Mouse (Mus musculus) heart, adult 11 months (tissue): Measurements from ENCODE around the gene Zfp512.
"Not testable (repeated sequence)": the region's sequence is repeated elsewhere in the genome, so short reads cannot be mapped to it uniquely, and the experiment has no call there.

ENCODE experiments used
- DNase-seq: peaks from one replicate; pipeline ENCODE4 v3.0.0; 2022

Gene Zfp512

GRCm38 (mm10) chr5:31451878-31452561 lies at the start of gene Zfp512:
Gene Zfp512 (plus strand): TSS chr5:31452431.
- DNase-seq: peak; percentile 100

GRCm38 (mm10) chr5:31434727-31435126 lies 17.5 kb upstream of the Zfp512 start:
- DNase-seq: not testable (repeated sequence)

GRCm38 (mm10) chr5:31451336-31451735 lies 895 bp upstream of the Zfp512 start:
- peak; percentile 94 for DNase-seq

- DNase-seq: no peak
Observed at GRCm38 (mm10) chr5:31452562-31452878, 289 bp downstream of the Zfp512 start.

- no peak for DNase-seq
Observed at GRCm38 (mm10) chr5:31452886-31453410, 717 bp downstream of the Zfp512 start.

GRCm38 (mm10) chr5:31467798-31468197 lies 15.6 kb downstream of the Zfp512 start:
- peak; percentile 96 for DNase-seq

GRCm38 (mm10) chr5:31469711-31470110 lies 17.5 kb downstream of the Zfp512 start:
- DNase-seq: peak; percentile 95

GRCm38 (mm10) chr5:31470334-31470733 lies 18.1 kb downstream of the Zfp512 start:
- DNase-seq: peak; percentile 91

- peak; percentile 6 for DNase-seq
Observed at GRCm38 (mm10) chr5:31480536-31480935, 28.3 kb downstream of the Zfp512 start.

- DNase-seq: no peak
Observed at GRCm38 (mm10) chr5:31485440-31485839, 33.2 kb downstream of the Zfp512 start, which contains the start of gene 4930548H24Rik. Gene 4930548H24Rik (plus strand): TSS chr5:31485740.

GRCm38 (mm10) chr5:31487889-31488288 lies 35.7 kb downstream of the Zfp512 start:
- no peak for DNase-seq

- DNase-seq: no peak
Observed at GRCm38 (mm10) chr5:31489116-31489769, 37.0 kb downstream of the Zfp512 start.

GRCm38 (mm10) chr5:31492031-31492430 lies 39.8 kb downstream of the Zfp512 start:
- DNase-seq: no peak

GRCm38 (mm10) chr5:31494513-31495297 lies 42.5 kb downstream of the Zfp512 start, which contains the start of gene Gpn1:
Gene Gpn1 (plus strand): TSS chr5:31494741.
- peak; percentile 100 for DNase-seq

GRCm38 (mm10) chr5:31504843-31505242 lies 52.6 kb downstream of the Zfp512 start:
- peak; percentile 66 for DNase-seq

- DNase-seq: no peak
Observed at GRCm38 (mm10) chr5:31512481-31512880, 60.2 kb downstream of the Zfp512 start.

GRCm38 (mm10) chr5:31520556-31520955 lies 68.3 kb downstream of the Zfp512 start:
- no peak for DNase-seq

GRCm38 (mm10) chr5:31526354-31527116 lies 74.3 kb downstream of the Zfp512 start, which contains the start of gene Slc4a1ap:
Gene Slc4a1ap (plus strand): TSS chr5:31526995.
- peak; percentile 97 for DNase-seq

GRCm38 (mm10) chr5:31527117-31527680 lies 75.0 kb downstream of the Zfp512 start:
- DNase-seq: peak; percentile 88

- DNase-seq: not testable (repeated sequence)
Observed at GRCm38 (mm10) chr5:31527707-31528106, 75.5 kb downstream of the Zfp512 start, which contains the start of gene Supt7l. Gene Supt7l (minus strand): TSS chr5:31527807.

GRCm38 (mm10) chr5:31528560-31528959 lies 76.3 kb downstream of the Zfp512 start:
- DNase-seq: no peak
